Mouse (Mus musculus): ENCODE results near the gene Cox8b. TPM values are rescaled to one million over a fixed set of nuclear protein-coding genes. Genes with fewer than 3 reads are reported as not detected.

Cox8b gene
- polyA plus RNA-seq, 1 experiment from 2014 or later = not detected

GRCm38 (mm10) chr7:140857550-140858505, 42.4 kb downstream of the Cox8b start, which contains the start of gene Bet1l:
TSS of gene Bet1l (minus strand) at chr7:140857577.
- peaks cover 46% of the 10 kb centered on the region for H3K36me3 ChIP-seq
- peak within 1 kb of the TSS; percentile 80 for H3K4me2 ChIP-seq
- H3K4me3 ChIP-seq = peak within 1 kb of the TSS; percentile 90
- peak; percentile 54 for ATAC-seq (ENCODE audit: low FRiP score, low read depth)
- H3K27me3 ChIP-seq = no peaks in the 10 kb centered on the region
- peaks cover 36% of the 10 kb centered on the region for H3K4me1 ChIP-seq (replicated peaks)
- H3K9me3 ChIP-seq = no peaks in the 10 kb centered on the region
- peak within 1 kb of the TSS; percentile 90 for H3K9ac ChIP-seq
- peak within 1 kb of the TSS; percentile 93 for H3K27ac ChIP-seq (replicated peaks)
- WGBS = 38% methylated on average over 40 of the region's 40 CpGs

- ATAC-seq (ENCODE audit: low FRiP score, low read depth) = peak; percentile 77
- Histone ChIP-seq H3K4me2 (peak within 1 kb of the TSS; percentile 80), H3K4me1 (replicated peaks) (peaks cover 36% of the 10 kb centered on the region), H3K27me3 (no peaks in the 10 kb centered on the region), H3K27ac (replicated peaks) (peak within 1 kb of the TSS; percentile 93), H3K9ac (peak within 1 kb of the TSS; percentile 90), H3K9me3 (no peaks in the 10 kb centered on the region), H3K4me3 (peak within 1 kb of the TSS; percentile 90), H3K36me3 (peaks cover 44% of the 10 kb centered on the region)
- under 1% methylated on average over 50 of the region's 50 CpGs for WGBS
These were observed 43.3 kb downstream of the Cox8b start, which contains the start of gene Ric8a for GRCm38 (mm10) chr7:140856785-140857549. TSS of gene Ric8a (plus strand) at chr7:140856957.

- Histone ChIP-seq H3K9me3 (no peaks in the 10 kb centered on the region), H3K4me3 (peak within 1 kb of the TSS; percentile 90), H3K4me2 (peak within 1 kb of the TSS; percentile 80), H3K27me3 (no peaks in the 10 kb centered on the region), H3K27ac (replicated peaks) (peak within 1 kb of the TSS; percentile 93), H3K9ac (peak within 1 kb of the TSS; percentile 90), H3K4me1 (replicated peaks) (peaks cover 36% of the 10 kb centered on the region), H3K36me3 (peaks cover 38% of the 10 kb centered on the region)
- peak; percentile 82 for ATAC-seq (ENCODE audit: low FRiP score, low read depth)
- 1% methylated on average over 51 of the region's 51 CpGs for WGBS
These were observed 44.1 kb downstream of the Cox8b start, which contains the start of gene Gm45785 for GRCm38 (mm10) chr7:140855860-140856784. TSS of gene Gm45785 (minus strand) at chr7:140856331.

DNA sequence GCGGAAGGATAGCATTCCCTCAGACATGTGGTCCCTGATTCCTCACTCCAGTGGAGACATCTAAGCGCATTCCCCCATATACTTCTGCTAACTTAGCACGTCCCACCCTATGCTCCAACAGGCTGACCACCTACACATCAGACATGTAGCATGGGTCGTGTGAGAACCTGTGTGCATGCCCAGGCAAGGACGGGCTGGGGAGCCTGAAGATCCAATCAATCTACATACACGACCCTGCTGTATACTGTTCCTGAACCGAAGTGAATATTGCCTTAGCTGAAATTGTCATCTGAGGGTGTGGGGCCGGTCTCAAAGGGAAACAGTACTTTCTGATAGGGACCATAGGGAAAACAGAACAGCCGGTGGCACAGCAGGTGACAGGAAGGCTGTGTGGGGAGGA, 45.1 kb downstream of the Cox8b start:
- H3K4me3 ChIP-seq = peak overlapping the region; percentile 90
- ATAC-seq (ENCODE audit: low FRiP score, low read depth) = no peak
- H3K27ac ChIP-seq (replicated peaks) = 0 out of 2 replicates have a peak overlapping the region, but pooled peaks have one; percentile 93
- H3K9me3 ChIP-seq = no peaks in the 10 kb centered on the region
- no peaks in the 10 kb centered on the region for H3K27me3 ChIP-seq
- peaks cover 36% of the 10 kb centered on the region for H3K4me1 ChIP-seq (replicated peaks)
- peak overlapping the region; percentile 90 for H3K9ac ChIP-seq
- WGBS = 77% methylated on average over 9 of the region's 9 CpGs
- H3K4me2 ChIP-seq = peak overlapping the region; percentile 80
- H3K36me3 ChIP-seq = peaks cover 31% of the 10 kb centered on the region

DNA sequence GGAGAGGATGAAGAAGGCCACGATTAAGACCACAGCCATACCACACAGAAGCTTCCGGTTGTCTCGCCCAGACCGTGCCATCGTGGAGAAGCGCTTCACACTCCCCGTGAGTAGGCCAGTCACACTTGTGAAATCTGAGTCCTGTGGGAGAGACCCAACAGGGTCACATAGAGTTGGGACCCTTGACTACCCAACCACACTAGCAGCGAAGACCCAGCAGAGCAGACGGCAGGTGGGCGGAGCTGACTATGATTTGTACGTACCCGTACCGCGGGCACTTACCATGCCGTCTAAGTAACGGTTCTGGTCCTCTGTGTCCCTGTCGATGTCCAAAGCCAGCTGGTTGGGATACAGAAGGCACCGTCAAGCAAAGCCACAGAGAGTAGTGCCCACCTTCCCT, 45.8 kb downstream of the Cox8b start:
- Histone ChIP-seq H3K9ac (no peak overlapping the region), H3K4me3 (no peak overlapping the region), H3K4me1 (replicated peaks) (peaks cover 29% of the 10 kb centered on the region), H3K36me3 (peaks cover 26% of the 10 kb centered on the region), H3K9me3 (no peaks in the 10 kb centered on the region), H3K27me3 (no peaks in the 10 kb centered on the region), H3K4me2 (no peak overlapping the region), H3K27ac (replicated peaks) (no peak overlapping the region)
- ATAC-seq (ENCODE audit: low FRiP score, low read depth) = no peak
- WGBS = 94% methylated on average over 18 of the region's 18 CpGs

DNA sequence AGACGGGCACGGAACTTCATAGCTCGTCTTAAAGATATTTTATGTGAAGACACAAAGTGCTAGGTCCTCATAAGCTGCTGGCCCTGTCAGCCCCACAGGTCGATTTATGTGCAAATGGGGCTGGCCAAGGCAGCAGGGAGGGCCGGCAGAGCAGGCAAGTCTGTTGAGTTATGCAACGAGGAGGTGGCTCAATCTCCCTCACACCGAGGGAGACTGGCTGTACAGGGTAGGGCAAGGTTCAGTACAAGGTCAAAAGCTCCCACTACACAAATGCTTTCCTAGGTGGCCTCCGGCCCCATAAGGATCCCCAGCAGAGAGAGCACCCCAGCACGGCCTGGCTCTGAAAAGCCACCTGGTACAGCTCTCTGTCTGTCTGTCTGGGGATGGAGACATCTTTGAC, 46.9 kb downstream of the Cox8b start:
- H3K9ac ChIP-seq = no peak overlapping the region
- no peak for ATAC-seq (ENCODE audit: low FRiP score, low read depth)
- 89% methylated on average over 9 of the region's 9 CpGs for WGBS

DNA sequence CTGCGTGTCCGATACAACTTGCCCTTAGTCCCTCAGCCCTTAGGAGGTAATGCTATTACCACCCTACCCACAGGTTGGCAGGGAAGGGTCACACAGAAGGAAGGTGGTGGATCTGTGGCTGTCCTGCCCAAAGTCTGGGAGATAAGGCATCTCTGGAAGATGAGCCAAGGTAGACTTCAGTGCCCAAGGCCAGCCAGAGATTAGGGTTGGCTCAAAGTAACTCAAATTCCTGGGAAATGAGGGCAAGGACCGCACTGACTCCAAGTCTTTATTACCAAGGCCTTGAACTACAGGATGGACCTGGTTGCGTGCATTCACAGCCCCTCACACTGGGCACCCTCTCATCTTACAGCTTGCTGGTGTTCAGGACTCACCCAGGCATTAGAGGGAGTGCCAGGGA, 48.3 kb downstream of the Cox8b start:
- H3K4me3 ChIP-seq = no peak overlapping the region
- no peaks in the 10 kb centered on the region for H3K27me3 ChIP-seq

More for the DNA sequence above, 46.9 kb downstream of the Cox8b start:
- Histone ChIP-seq H3K9me3 (no peaks in the 10 kb centered on the region), H3K4me3 (no peak overlapping the region), H3K27me3 (no peaks in the 10 kb centered on the region), H3K4me1 (replicated peaks) (peaks cover 18% of the 10 kb centered on the region), H3K36me3 (peaks cover 22% of the 10 kb centered on the region), H3K4me2 (no peak overlapping the region), H3K27ac (replicated peaks) (no peak overlapping the region)

More for the DNA sequence above, 48.3 kb downstream of the Cox8b start:
- Histone ChIP-seq H3K36me3 (peaks cover 22% of the 10 kb centered on the region), H3K4me1 (replicated peaks) (peaks cover 10% of the 10 kb centered on the region), H3K4me2 (no peak overlapping the region), H3K9me3 (no peaks in the 10 kb centered on the region), H3K27ac (replicated peaks) (no peak overlapping the region), H3K9ac (no peak overlapping the region)
- 98% methylated on average over 4 of the region's 4 CpGs for WGBS
- ATAC-seq (ENCODE audit: low FRiP score, low read depth) = no peak

Other genes starting within 250 kb of the Cox8b start
- gene Olfr539, start 240.5 kb downstream of the Cox8b start, polyA plus RNA-seq (2015; fragmentation: Nextera tagmentation; extraction: Ambion mirVana) = 0.07 TPM in 1 of 2 replicates, not detected in the other
- gene Olfr45, start 218.5 kb downstream of the Cox8b start, polyA plus RNA-seq (2015; fragmentation: Nextera tagmentation; extraction: Ambion mirVana) = not detected in 2 replicates
- not detected in 2 replicates for gene Olfr541, start 203.2 kb downstream of the Cox8b start, polyA plus RNA-seq (2015; fragmentation: Nextera tagmentation; extraction: Ambion mirVana)
- gene Cyp2e1, start 136.7 kb downstream of the Cox8b start, polyA plus RNA-seq (2015; fragmentation: Nextera tagmentation; extraction: Ambion mirVana) = not detected in 2 replicates
- 0.40 and 0.42 TPM in 2 replicates for gene Syce1, start 112.6 kb downstream of the Cox8b start, polyA plus RNA-seq (2015; fragmentation: Nextera tagmentation; extraction: Ambion mirVana)
- 27.1 and 28.3 TPM in 2 replicates for gene Zfp941, start 78.3 kb downstream of the Cox8b start, polyA plus RNA-seq (2015; fragmentation: Nextera tagmentation; extraction: Ambion mirVana)
- gene Urah, start 65.4 kb downstream of the Cox8b start, polyA plus RNA-seq (2015; fragmentation: Nextera tagmentation; extraction: Ambion mirVana) = 0.25 TPM in 2 replicates
- gene Scgb1c1, start 54.9 kb downstream of the Cox8b start, polyA plus RNA-seq (2015; fragmentation: Nextera tagmentation; extraction: Ambion mirVana) = not detected in 2 replicates
- not detected in 2 replicates for gene Odf3, start 52.6 kb downstream of the Cox8b start, polyA plus RNA-seq (2015; fragmentation: Nextera tagmentation; extraction: Ambion mirVana)
- gene Gm45785, start 44.1 kb downstream of the Cox8b start, polyA plus RNA-seq (2015; fragmentation: Nextera tagmentation; extraction: Ambion mirVana) = not detected in 2 replicates
- 97.6 and 104 TPM in 2 replicates for gene Ric8a, start 43.5 kb downstream of the Cox8b start, polyA plus RNA-seq (2015; fragmentation: Nextera tagmentation; extraction: Ambion mirVana)
- gene Bet1l, start 42.9 kb downstream of the Cox8b start, polyA plus RNA-seq (2015; fragmentation: Nextera tagmentation; extraction: Ambion mirVana) = 38.0 and 44.3 TPM in 2 replicates
- 245 and 259 TPM in 2 replicates for gene Psmd13, start 18.5 kb downstream of the Cox8b start, polyA plus RNA-seq (2015; fragmentation: Nextera tagmentation; extraction: Ambion mirVana)
- gene Sirt3, start 18.1 kb downstream of the Cox8b start, polyA plus RNA-seq (2015; fragmentation: Nextera tagmentation; extraction: Ambion mirVana) = 56.4 and 60.5 TPM in 2 replicates
- gene Nlrp6, start 20.5 kb upstream of the Cox8b start, polyA plus RNA-seq (2015; fragmentation: Nextera tagmentation; extraction: Ambion mirVana) = 0.67 and 0.88 TPM in 2 replicates
- 9.1 TPM in 2 replicates for gene Pgghg, start 40.9 kb upstream of the Cox8b start, polyA plus RNA-seq (2015; fragmentation: Nextera tagmentation; extraction: Ambion mirVana)
- gene Ifitm5, start 49.8 kb upstream of the Cox8b start, polyA plus RNA-seq (2015; fragmentation: Nextera tagmentation; extraction: Ambion mirVana) = 0.75 and 0.82 TPM in 2 replicates
- gene Gm45717, start 55.5 kb upstream of the Cox8b start, polyA plus RNA-seq (2015; fragmentation: Nextera tagmentation; extraction: Ambion mirVana) = not detected in 2 replicates
- 190 and 193 TPM in 2 replicates for gene Ifitm2, start 55.5 kb upstream of the Cox8b start, polyA plus RNA-seq (2015; fragmentation: Nextera tagmentation; extraction: Ambion mirVana)
- gene Ifitm1, start 66.8 kb upstream of the Cox8b start, polyA plus RNA-seq (2015; fragmentation: Nextera tagmentation; extraction: Ambion mirVana) = 16.6 and 19.9 TPM in 2 replicates
- 36.8 and 54.6 TPM in 2 replicates for gene Ifitm3, start 110.3 kb upstream of the Cox8b start, polyA plus RNA-seq (2015; fragmentation: Nextera tagmentation; extraction: Ambion mirVana)
- 0.79 and 1.7 TPM in 2 replicates for gene Ifitm6, start 117.5 kb upstream of the Cox8b start, polyA plus RNA-seq (2015; fragmentation: Nextera tagmentation; extraction: Ambion mirVana)
- not detected in 2 replicates for gene Gm17387, start 128.7 kb upstream of the Cox8b start, polyA plus RNA-seq (2015; fragmentation: Nextera tagmentation; extraction: Ambion mirVana)
- gene B4galnt4, start 160.7 kb upstream of the Cox8b start, polyA plus RNA-seq (2015; fragmentation: Nextera tagmentation; extraction: Ambion mirVana) = 45.6 and 57.3 TPM in 2 replicates
- gene Pkp3, start 177.8 kb upstream of the Cox8b start, polyA plus RNA-seq (2015; fragmentation: Nextera tagmentation; extraction: Ambion mirVana) = 0.25 and 0.29 TPM in 2 replicates
- 3.2 and 3.3 TPM in 2 replicates for gene Sigirr, start 200.1 kb upstream of the Cox8b start, polyA plus RNA-seq (2015; fragmentation: Nextera tagmentation; extraction: Ambion mirVana)
- 0.41 and 0.47 TPM in 2 replicates for gene Ano9, start 217.4 kb upstream of the Cox8b start, polyA plus RNA-seq (2015; fragmentation: Nextera tagmentation; extraction: Ambion mirVana)
- gene Ptdss2, start 221.9 kb upstream of the Cox8b start, polyA plus RNA-seq (2015; fragmentation: Nextera tagmentation; extraction: Ambion mirVana) = 80.2 and 97.6 TPM in 2 replicates